Mouse (Mus musculus) adrenal gland, adult 2 months (tissue): ENCODE measurements around the gene Dad1. TPM values are rescaled to one million over a fixed set of nuclear protein-coding genes. Genes with fewer than 3 reads are reported as not detected.

ENCODE experiments used
- DNase-seq: peaks from one replicate; pipeline ENCODE4 v3.0.0; 2021
- polyA plus RNA-seq: library from polyadenylated mRNA; depleted of rRNA; stranded (reverse); fragments of >200 nt; gene quantifications from 2 replicates; pipeline ENCODE4 v1.2.3, GENCODE M21; 2012
- total RNA-seq, 2 experiments: library from RNA; stranded (reverse); gene quantifications; 2 replicates each; pipeline ENCODE4 v1.2.3; 2021

Dad1 gene
- total and polyA plus RNA-seq, 3 experiments = 385 to 1,819 (median 398) TPM

DNA sequence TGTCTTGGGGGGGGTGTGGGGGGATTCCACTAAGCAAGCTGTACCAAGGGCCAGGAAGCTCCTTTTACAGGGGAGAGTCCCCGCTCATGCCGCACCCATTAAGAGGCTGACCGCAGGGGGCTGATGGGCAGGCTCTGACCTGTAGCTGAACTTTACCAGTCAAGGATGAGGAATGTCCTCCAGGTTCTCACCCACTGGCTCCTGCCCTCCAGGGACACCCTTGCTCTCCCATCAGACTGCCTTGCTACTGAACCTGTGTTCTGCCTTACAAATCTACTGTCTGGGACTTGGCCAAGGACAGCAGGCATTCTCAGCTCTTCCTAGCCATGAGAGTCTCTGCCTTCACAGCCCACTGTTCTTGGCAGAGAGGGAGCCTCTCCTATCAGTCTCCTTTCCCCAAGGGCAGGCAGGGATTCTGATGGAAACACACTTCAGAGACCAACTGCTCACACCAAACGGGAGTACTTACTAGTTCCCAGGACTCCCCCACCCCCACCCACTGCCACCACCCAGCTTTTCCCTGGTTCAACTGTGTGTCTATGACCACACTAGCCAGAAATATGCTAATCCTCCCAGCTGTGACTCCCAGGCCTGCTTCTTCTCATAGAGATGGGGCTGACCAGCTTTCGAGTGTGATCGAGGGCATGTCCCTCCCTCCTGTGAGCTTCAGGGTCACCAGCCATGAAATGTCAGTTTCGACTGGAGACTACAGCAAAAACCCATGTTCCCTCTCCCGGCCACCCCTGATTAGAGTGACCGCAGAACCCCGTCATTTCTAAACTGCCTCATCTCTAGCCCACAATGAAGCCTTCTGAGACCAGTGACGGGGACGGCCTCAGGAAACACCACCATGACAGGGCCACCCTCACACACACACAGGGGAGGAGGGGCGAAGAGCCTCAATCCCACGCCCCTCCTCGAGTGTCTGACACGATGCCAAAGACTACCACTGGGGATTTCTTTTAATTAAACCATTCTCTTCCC, 29.1 kb downstream of the Dad1 start:
- peak; percentile 67 for DNase-seq

GRCm38 (mm10) chr14:54224064-54224417, 29.9 kb downstream of the Dad1 start:
- DNase-seq = no peak

DNA sequence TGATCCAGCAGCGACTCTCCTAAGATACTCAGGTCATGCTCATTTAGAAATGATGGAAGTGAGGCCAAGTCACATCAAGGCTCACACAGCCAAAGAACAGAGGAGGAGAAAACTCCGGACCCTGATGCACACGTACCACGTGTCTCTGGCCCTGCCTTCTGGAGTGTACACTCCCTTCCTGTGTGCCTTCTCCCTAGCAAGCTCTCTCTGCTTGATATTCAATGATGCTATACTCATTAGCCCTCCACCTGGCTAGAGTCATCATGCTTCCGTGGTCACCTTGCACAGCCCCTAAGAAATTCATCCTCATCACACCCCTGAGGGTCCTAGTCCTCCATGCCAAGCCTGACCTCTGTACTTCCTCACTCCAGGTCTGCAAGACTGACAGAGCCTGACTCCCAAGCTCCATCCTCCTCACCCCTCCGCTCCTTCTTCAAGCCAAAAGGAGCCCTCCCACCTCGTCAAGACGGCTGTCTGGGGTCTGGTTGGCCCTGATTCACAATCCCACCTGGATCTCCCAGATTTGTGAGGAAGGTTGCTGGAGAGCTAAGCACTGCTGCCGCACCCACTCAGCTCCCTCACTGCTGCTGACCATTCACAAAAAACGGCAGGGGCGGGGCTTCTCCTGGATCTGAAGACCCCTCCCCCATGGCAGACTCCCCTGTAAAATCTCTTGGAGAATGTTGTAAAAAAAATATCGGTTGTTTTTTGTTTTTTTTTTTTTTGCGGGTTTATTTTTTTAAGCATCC, 30.4 kb downstream of the Dad1 start:
- no peak for DNase-seq

- peak; percentile 82 for DNase-seq
Observed at GRCm38 (mm10) chr14:54222289-54222727, 31.6 kb downstream of the Dad1 start.

GRCm38 (mm10) chr14:54221641-54222040, 32.3 kb downstream of the Dad1 start:
- no peak for DNase-seq

GRCm38 (mm10) chr14:54220726-54221494, 33.0 kb downstream of the Dad1 start:
- no peak for DNase-seq

- DNase-seq = no peak
Observed at GRCm38 (mm10) chr14:54219849-54220248, 34.1 kb downstream of the Dad1 start.

DNA sequence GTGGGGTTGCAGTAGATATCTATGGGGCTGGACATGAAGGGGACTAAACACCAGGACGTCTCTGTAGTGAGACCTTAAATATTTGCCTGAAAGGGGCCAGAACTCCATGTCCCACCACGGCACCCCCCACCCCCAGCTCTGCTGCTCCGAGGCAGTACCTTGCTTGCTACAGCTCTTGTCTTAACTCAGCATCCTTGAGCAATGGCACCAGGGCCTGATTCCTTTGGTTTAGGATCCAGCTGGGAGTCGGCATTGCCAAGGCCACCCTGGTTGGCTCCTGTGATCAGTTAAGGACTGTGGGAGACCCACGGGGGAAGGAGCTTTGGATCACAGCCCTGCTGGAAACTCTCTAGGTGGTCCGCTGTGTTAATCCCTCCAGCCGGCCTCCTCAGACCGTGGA, 34.6 kb downstream of the Dad1 start:
- DNase-seq = no peak

DNA sequence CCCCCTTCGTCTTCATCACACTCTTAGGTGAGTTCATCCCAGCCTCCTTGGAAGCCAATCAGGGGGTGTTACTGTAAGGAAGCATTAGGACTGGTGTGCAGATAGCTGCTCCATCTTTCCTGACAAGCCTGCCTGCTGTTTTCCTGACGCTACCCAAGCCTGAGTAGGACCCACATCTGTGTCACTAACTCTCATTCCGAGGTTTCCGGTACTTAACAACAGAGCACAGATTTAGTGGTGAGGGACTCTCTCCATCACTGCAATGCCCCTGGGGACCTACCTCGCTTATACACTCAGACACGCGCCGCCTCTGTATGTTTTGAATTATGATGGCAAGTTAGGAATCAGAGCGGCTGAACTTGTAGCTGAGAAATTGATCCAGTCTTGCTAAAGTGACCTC, 35.2 kb downstream of the Dad1 start:
- no peak for DNase-seq

GRCm38 (mm10) chr14:54218233-54218632, 35.7 kb downstream of the Dad1 start:
- no peak for DNase-seq

DNA sequence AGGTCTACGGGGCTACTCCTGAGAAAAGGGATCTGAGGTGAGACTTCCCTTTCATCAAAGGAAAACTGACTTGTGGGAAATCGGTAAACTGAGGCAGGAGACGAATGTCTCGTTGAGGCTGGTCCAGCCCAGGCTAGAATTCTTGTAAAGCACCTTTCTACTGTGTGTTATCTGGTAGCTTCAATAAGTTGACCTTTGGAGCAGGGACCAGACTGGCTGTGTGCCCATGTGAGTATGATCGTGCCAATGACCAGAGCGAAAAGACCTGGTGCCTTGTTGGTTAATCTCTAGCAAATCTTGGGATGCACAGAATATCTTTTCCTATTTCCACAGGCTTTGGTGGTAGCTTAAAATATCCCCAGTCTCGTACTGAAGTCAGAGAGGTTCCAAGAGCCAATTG, 37.8 kb downstream of the Dad1 start:
- DNase-seq = peak; percentile 39

GRCm38 (mm10) chr14:54214901-54215300, 39.0 kb downstream of the Dad1 start:
- no peak for DNase-seq

GRCm38 (mm10) chr14:54214477-54214876, 39.4 kb downstream of the Dad1 start:
- DNase-seq = no peak

DNA sequence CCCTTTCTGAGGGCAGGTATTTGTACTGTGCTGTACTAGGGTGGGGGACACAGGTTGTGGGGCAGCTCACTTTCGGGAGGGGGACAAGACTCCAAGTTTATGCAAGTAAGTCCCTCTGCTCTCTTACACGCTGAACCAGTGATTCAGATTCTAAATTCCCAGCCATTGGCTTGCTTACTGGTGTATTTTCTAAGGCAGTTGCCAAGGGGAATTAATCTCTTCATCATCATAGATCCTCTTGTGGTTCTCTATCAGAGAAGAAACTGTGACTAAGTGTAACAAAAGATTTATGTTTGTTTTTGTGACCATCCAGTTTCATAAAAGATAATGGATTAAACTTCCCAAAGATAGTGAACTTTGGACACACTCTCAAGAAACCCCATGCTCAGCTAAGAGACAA, 40.2 kb downstream of the Dad1 start:
- DNase-seq = no peak

DNA sequence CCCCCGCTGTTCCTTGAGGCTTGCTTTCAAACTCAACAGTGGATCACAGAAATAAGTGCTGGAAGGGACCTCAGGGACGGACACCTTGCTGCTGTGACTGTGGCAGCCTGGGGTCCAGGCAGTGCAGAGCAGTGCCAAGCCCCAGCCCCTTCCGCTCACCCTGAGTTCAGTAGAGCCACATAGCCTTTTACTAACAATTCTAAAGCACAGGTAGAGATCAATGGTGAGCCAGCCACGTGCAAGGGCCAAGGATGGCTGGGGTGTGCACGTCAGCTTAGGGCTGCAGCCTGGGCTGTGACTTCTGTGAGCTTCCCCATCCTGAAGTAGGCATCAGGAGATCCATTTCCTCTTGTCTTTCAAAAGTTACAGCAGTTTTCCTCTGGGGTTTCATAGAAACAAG, 42.1 kb downstream of the Dad1 start:
- DNase-seq = no peak

DNA sequence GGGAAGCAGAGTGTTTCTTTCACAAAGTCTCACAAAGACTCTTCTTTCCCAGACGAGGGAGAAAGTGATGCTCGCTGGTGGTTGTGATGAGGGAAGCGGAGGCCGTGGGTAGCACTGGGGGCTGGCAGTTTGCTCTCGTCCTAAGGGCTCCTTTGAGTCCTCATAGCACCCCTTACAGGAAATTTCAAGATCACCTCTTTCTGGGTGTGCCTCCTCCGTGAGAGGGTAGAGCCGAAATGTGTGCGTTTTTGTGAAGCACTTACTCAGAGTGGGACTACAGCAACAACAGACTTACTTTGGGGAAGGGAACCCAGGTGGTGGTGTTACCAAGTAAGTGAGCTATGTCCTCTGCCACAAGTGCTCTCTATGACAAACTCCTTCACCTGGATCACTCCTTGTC, 42.7 kb downstream of the Dad1 start:
- DNase-seq = no peak

DNA sequence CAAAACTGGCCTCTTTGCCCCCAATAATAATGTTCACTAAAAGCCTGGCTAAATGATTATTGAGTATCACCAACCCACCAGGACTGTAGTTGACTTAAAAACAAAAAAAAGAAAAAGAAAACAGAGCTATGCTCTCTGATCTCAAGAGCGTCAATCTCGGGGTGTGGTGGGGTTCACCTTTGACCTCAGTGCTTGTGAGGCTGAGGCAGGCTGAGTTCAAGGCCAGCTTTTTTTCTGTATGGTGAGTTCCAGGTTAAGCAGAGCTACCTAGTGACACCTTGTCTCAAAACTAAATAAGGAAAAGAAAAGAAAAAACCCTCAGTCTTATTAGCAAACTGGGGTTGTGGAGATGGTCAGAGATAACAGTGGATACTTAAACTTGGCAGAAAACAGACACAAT, 43.5 kb downstream of the Dad1 start:
- no peak for DNase-seq

GRCm38 (mm10) chr14:54209932-54210331, 44.0 kb downstream of the Dad1 start:
- no peak for DNase-seq

- no peak for DNase-seq
Observed at GRCm38 (mm10) chr14:54208741-54209140, 45.2 kb downstream of the Dad1 start.

GRCm38 (mm10) chr14:54207924-54208323, 46.0 kb downstream of the Dad1 start:
- DNase-seq = no peak

- DNase-seq = no peak
Observed at GRCm38 (mm10) chr14:54206750-54207550, 47.0 kb downstream of the Dad1 start.

- DNase-seq = no peak
Observed at GRCm38 (mm10) chr14:54206309-54206708, 47.6 kb downstream of the Dad1 start.
